Mouse (Mus musculus) stomach, postnatal 0 days (tissue): ENCODE data around the gene Hmga1. TPM values are rescaled to one million over a fixed set of nuclear protein-coding genes. Genes with fewer than 3 reads are reported as not detected.

ENCODE experiments used
- ATAC-seq: fragments of 200-750 bp; cut with Nextera tagmentation; 2 replicates; pipeline ENCODE4 v1.8.0; 2017; ENCODE audit not compliant: low FRiP score, low TSS enrichment
- DNase-seq: peaks from one replicate; pipeline ENCODE4 v3.0.0-alpha.2; 2016; ENCODE audit warnings: low spot score
- H3K27ac ChIP-seq: fragments of 300-500 bp; sonication (generic); replicated peaks from 2 replicates; pipeline ENCODE4 v1.5.1; 2014; ENCODE audit warnings: mild to moderate bottlenecking, control low read depth
- H3K27me3 ChIP-seq: fragments of 300-500 bp; sonication (generic); 2 replicates; pipeline ENCODE4 v1.6.1; 2014; ENCODE audit warnings: low read length; ENCODE audit not compliant: control insufficient read depth, insufficient read depth
- H3K36me3 ChIP-seq: fragments of 300-500 bp; sonication (generic); 2 replicates; pipeline ENCODE4 v1.6.1; 2014; ENCODE audit warnings: low read length, mixed read lengths; ENCODE audit not compliant: control insufficient read depth, insufficient read depth
- H3K4me1 ChIP-seq: fragments of 300-500 bp; sonication (generic); replicated peaks from 2 replicates; pipeline ENCODE4 v1.6.1; 2014; ENCODE audit warnings: antibody characterized with exemption; ENCODE audit not compliant: control insufficient read depth, insufficient read depth
- H3K4me2 ChIP-seq: fragments of 300-500 bp; sonication (generic); replicated peaks from 2 replicates; pipeline ENCODE4 v1.6.1; 2014; ENCODE audit warnings: low read depth, mild to moderate bottlenecking, control low read depth, moderate library complexity
- H3K4me3 ChIP-seq: fragments of 300-500 bp; sonication (generic); 2 replicates; pipeline ENCODE4 v1.5.1; 2014; ENCODE audit warnings: low read depth, low read length, control low read depth
- H3K9ac ChIP-seq: fragments of 300-500 bp; sonication (generic); 2 replicates; pipeline ENCODE4 v1.6.1; 2014; ENCODE audit warnings: mild to moderate bottlenecking, low read length, control low read depth, mixed read lengths
- H3K9me3 ChIP-seq: fragments of 300-500 bp; sonication (generic); 2 replicates; pipeline ENCODE4 v1.6.1; 2016; ENCODE audit warnings: low read length; ENCODE audit not compliant: control insufficient read depth
- CTCF ChIP-seq: IDR thresholded peaks from 2 replicates; pipeline ENCODE4 v1.5.1; 2016; ENCODE audit warnings: antibody characterized with exemption, low read depth, mild to moderate bottlenecking, moderate library complexity
- EP300 ChIP-seq: optimal IDR thresholded peaks from 2 replicates; pipeline ENCODE3; 2016; ENCODE audit warnings: antibody characterized with exemption
- WGBS: fragments of 180-500 bp; shearing (Covaris S2); extraction: QIAGEN DNeasy Blood & Tissue Kit; methylation state at CpG from one replicate; pipeline ENCODE4 v1.1.7; 2014; 5-methylcytosine and 5-hydroxymethylcytosine counted together
- polyA plus RNA-seq: library from polyadenylated mRNA; unstranded; fragments of >200 nt; fragmentation: Nextera tagmentation; extraction: Ambion mirVana; gene quantifications from 2 replicates; pipeline ENCODE4 v1.2.1, GENCODE M21; 2015

The Hmga1 gene
- polyA plus RNA-seq, 1 experiment from 2014 or later = 71.1 TPM

GRCm38 (mm10) chr17:27521303-27521702 is 35.0 kb upstream of the Hmga1 start, which contains the start of gene Grm4:
TSS of gene Grm4 (minus strand) at chr17:27521403.
- Histone ChIP-seq H3K27me3 (peaks cover 5% of the 10 kb centered on the region; the same call in 1 of the 2 replicates), H3K4me2 (no peak within 1 kb of the TSS)
- 75% methylated on average over 5 of the region's 5 CpGs for WGBS

GRCm38 (mm10) chr17:27523121-27523520 is 33.2 kb upstream of the Hmga1 start:
- Histone ChIP-seq H3K27ac (no peak overlapping the region), H3K27me3 (peaks cover 5% of the 10 kb centered on the region; the same call in 1 of the 2 replicates), H3K9ac (no peak overlapping the region), H3K4me1 (no peaks in the 10 kb centered on the region), H3K36me3 (no peaks in the 10 kb centered on the region), H3K4me3 (no peak overlapping the region), H3K4me2 (no peak overlapping the region), H3K9me3 (no peaks in the 10 kb centered on the region)
- ATAC-seq = no peak
- TF ChIP-seq CTCF (no peak), EP300 (no peak)
- no peak for DNase-seq
- WGBS = 62% methylated on average over 7 of the region's 7 CpGs

More at GRCm38 (mm10) chr17:27521303-27521702, 35.0 kb upstream of the Hmga1 start, which contains the start of gene Grm4:
- no peaks in the 10 kb centered on the region for H3K9me3 ChIP-seq
- no peak for DNase-seq
- H3K36me3 ChIP-seq = no peaks in the 10 kb centered on the region
- no peak for ATAC-seq
- no peak within 1 kb of the TSS for H3K27ac ChIP-seq
- TF ChIP-seq CTCF (no peak), EP300 (no peak)
- no peak within 1 kb of the TSS for H3K4me3 ChIP-seq
- no peak within 1 kb of the TSS for H3K9ac ChIP-seq
- H3K4me1 ChIP-seq = no peaks in the 10 kb centered on the region

- Histone ChIP-seq H3K9me3 (no peaks in the 10 kb centered on the region), H3K27ac (no peak overlapping the region), H3K27me3 (no peaks in the 10 kb centered on the region), H3K4me3 (no peak overlapping the region), H3K9ac (no peak overlapping the region), H3K4me1 (no peaks in the 10 kb centered on the region), H3K36me3 (no peaks in the 10 kb centered on the region), H3K4me2 (no peak overlapping the region)
- no peak for ATAC-seq
- TF ChIP-seq CTCF (no peak), EP300 (no peak)
- no peak for DNase-seq
- WGBS = 67% methylated on average over 6 of the region's 6 CpGs
Measured at GRCm38 (mm10) chr17:27527188-27527587, 29.1 kb upstream of the Hmga1 start.

GRCm38 (mm10) chr17:27528030-27528429 is 28.3 kb upstream of the Hmga1 start:
- ATAC-seq (peak; percentile 46; the same call in 1 of the 2 replicates), DNase-seq (no peak)
- Histone ChIP-seq H3K27me3 (no peaks in the 10 kb centered on the region), H3K4me3 (no peak overlapping the region), H3K4me1 (no peaks in the 10 kb centered on the region), H3K27ac (no peak overlapping the region), H3K9me3 (no peaks in the 10 kb centered on the region), H3K4me2 (no peak overlapping the region), H3K36me3 (no peaks in the 10 kb centered on the region), H3K9ac (no peak overlapping the region)
- WGBS = 55% methylated on average over 8 of the region's 8 CpGs
- TF ChIP-seq CTCF = peak; percentile 28; the same call in 1 of the 2 replicates
- no peak for TF ChIP-seq EP300

- H3K27ac ChIP-seq = no peak overlapping the region
- H3K4me2 ChIP-seq = no peak overlapping the region
- no peaks in the 10 kb centered on the region for H3K36me3 ChIP-seq
- H3K9me3 ChIP-seq = no peaks in the 10 kb centered on the region
- no peaks in the 10 kb centered on the region for H3K27me3 ChIP-seq
- H3K4me3 ChIP-seq = no peak overlapping the region
- DNase-seq (no peak), ATAC-seq (peak; percentile 18; the same call in 1 of the 2 replicates)
- WGBS = 66% methylated on average over 5 of the region's 5 CpGs
- H3K4me1 ChIP-seq = no peaks in the 10 kb centered on the region
- H3K9ac ChIP-seq = no peak overlapping the region
- no peak for TF ChIP-seq EP300
Measured at GRCm38 (mm10) chr17:27528767-27529166, 27.5 kb upstream of the Hmga1 start.

- 87% methylated on average over 8 of the region's 8 CpGs for WGBS
- H3K4me1 ChIP-seq = no peaks in the 10 kb centered on the region
- H3K27ac ChIP-seq = no peak overlapping the region
- H3K36me3 ChIP-seq = no peaks in the 10 kb centered on the region
- no peaks in the 10 kb centered on the region for H3K27me3 ChIP-seq
- no peaks in the 10 kb centered on the region for H3K9me3 ChIP-seq
- ATAC-seq (no peak), DNase-seq (no peak)
- no peak overlapping the region for H3K4me2 ChIP-seq
- no peak overlapping the region for H3K9ac ChIP-seq
- no peak for TF ChIP-seq CTCF
- H3K4me3 ChIP-seq = no peak overlapping the region
Measured at GRCm38 (mm10) chr17:27532095-27532494, 24.2 kb upstream of the Hmga1 start.
